ENCODE assay signal across 8 mouse cellular contexts in the genomic region with DNA sequence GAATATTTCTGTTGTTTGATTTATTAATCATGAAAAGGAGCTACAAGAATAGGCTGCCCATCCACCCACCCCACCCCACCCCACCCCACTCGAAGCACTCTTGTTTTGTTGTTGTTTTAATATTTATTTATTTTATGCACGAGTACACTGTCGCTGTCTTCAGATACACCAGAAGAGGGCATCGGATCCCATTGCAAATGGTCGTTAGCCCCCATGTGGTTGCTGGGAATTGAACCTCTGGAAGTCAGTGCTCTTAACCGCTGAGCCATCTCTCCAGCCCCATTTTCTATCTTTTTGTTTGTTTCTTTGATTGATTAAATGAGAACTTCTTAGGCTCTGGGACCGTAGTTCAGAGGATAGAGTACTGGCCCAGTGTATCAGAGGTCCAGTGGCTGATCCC. TPM values are rescaled to one million over a fixed set of nuclear protein-coding genes. Genes with fewer than 3 reads are reported as not detected.
DNase-seq lines count a peak whose midpoint lies in the region; ATAC-seq and TF ChIP-seq lines count a peak whose summit lies in the region.

No protein-coding gene starts in this region.

- TF ChIP-seq CTCF in Patski (IDR thresholded peaks at IDR 0.05) = peak; percentile 63

- in situ Hi-C loops in Patski (cut with MboI; ENCODE audit: low pct_unique_long_range_greater_than_20kb) = loop anchor here (5.0 to 10.0 kb wide), 4 partner anchors 144 to 557 kb away; no protein-coding TSS in a partner anchor

- DNase-seq in 416B (ENCODE audit: low read depth) (peak; percentile 80), Patski (ENCODE audit: low read depth, low spot score) (no peak)
- peak; percentile 56 for DNase-seq in kidney, postnatal 10 days
- DNase-seq in left cerebral cortex, postnatal 10 days (ENCODE audit: extremely low spot score in 1 of 2, low spot score in 2 of 2) = no peak
- no peak for DNase-seq in layer of hippocampus, adult 9-11 months
- no peak for DNase-seq in left cerebral cortex, postnatal 25 days (ENCODE audit: low spot score in 2 of 2)

- CTCF ChIA-PET in Patski (lab: Charles Lee) = interaction anchor here (1.3 to 1.7 kb wide), 3 partner anchors 10 to 141 kb away, joined by 3 to 4 read pairs (median 3); no protein-coding TSS in a partner anchor

- no peak for ATAC-seq in heart, embryonic 15.5 days (replicated peaks; ENCODE audit: insufficient number of reproducible peaks, insufficient read depth, low FRiP score, low read depth)
- no peak for ATAC-seq in heart, embryonic 11.5 days (replicated peaks; ENCODE audit: insufficient number of reproducible peaks, low FRiP score, low TSS enrichment)
- ATAC-seq in Patski = no peak

- H3K4me3 ChIP-seq in heart, embryonic 15.5 days = no peak overlapping the region
- H3K4me3 ChIP-seq in heart, embryonic 11.5 days (ENCODE audit: low read depth, low read length) = no peak overlapping the region

- H3K36me3 ChIP-seq in heart, embryonic 15.5 days = no peaks in the 10 kb centered on the region
- no peaks in the 10 kb centered on the region for H3K36me3 ChIP-seq in heart, embryonic 11.5 days (ENCODE audit: control insufficient read depth, insufficient read depth, low read length)

- intact Hi-C loops in left cerebral cortex, postnatal 10 days (cut with DNase I) = loop anchor here (2.0 to 5.0 kb wide), 3 partner anchors 144 to 729 kb away; a partner anchor contains a TSS
- intact Hi-C loops in left cerebral cortex, postnatal 25 days (cut with DNase I) = loop anchor here (2.0 to 5.0 kb wide), 2 partner anchors 143 to 554 kb away; no protein-coding TSS in a partner anchor

- WGBS in heart, embryonic 15.5 days = 19% methylated on average over 7 of the region's 7 CpGs
- WGBS in heart, embryonic 11.5 days (ENCODE audit: insufficient replicate concordance) = 16% methylated on average over 7 of the region's 7 CpGs

- H3K27me3 ChIP-seq in heart, embryonic 15.5 days = no peaks in the 10 kb centered on the region
- no peaks in the 10 kb centered on the region for H3K27me3 ChIP-seq in heart, embryonic 11.5 days (ENCODE audit: control insufficient read depth, insufficient read depth, low read length)
- H3K27me3 ChIP-seq in Patski = no peaks in the 10 kb centered on the region

- no peak overlapping the region for H3K27ac ChIP-seq in heart, embryonic 15.5 days
- no peak overlapping the region for H3K27ac ChIP-seq in heart, embryonic 11.5 days (ENCODE audit: low read depth, low read length)

- 0 out of 2 replicates have a peak overlapping the region, but pooled peaks have one; percentile 97 for H3K4me2 ChIP-seq in heart, embryonic 15.5 days
- H3K4me2 ChIP-seq in heart, embryonic 11.5 days = no peak overlapping the region

- H3K9ac ChIP-seq in heart, embryonic 15.5 days = no peak overlapping the region
- H3K9ac ChIP-seq in heart, embryonic 11.5 days (ENCODE audit: low read depth, low read length) = no peak overlapping the region

- POLR2A ChIA-PET in Patski (lab: Charles Lee) = interaction anchor here (1.4 kb wide), 1 partner anchor 8 kb away, joined by 4 read pairs; no protein-coding TSS in a partner anchor

- peaks cover 29% of the 10 kb centered on the region for H3K4me1 ChIP-seq in heart, embryonic 15.5 days (replicated peaks)
- H3K4me1 ChIP-seq in heart, embryonic 11.5 days (ENCODE audit: control insufficient read depth, insufficient read depth, low read length) = 0 out of 2 replicates have a peak, but pooled peaks cover 9% of the 10 kb centered on the region

- H3K9me3 ChIP-seq in heart, embryonic 15.5 days (replicated peaks) = no peaks in the 10 kb centered on the region
- H3K9me3 ChIP-seq in heart, embryonic 11.5 days (replicated peaks; ENCODE audit: control insufficient read depth, low read length) = no peaks in the 10 kb centered on the region

RNA-seq across cellular contexts. Expression of a gene that starts 1.4 kb away (rescaled TPM):
- polyA plus RNA-seq in heart, embryonic 15.5 days (2015; fragmentation: Nextera tagmentation; extraction: Ambion mirVana) = 12.7 and 13.4 TPM in 2 replicates
- 24.1 and 29.0 TPM in 2 replicates for polyA plus RNA-seq in heart, embryonic 11.5 days (2014; fragmentation: Nextera tagmentation; extraction: Ambion mirVana)
- 15.1 TPM for polyA plus RNA-seq in Patski (2021)
- 10 to 100 TPM; 21.3 to 21.6 TPM for total RNA-seq in left cerebral cortex, postnatal 10 days (2021)
- total RNA-seq in left cerebral cortex, postnatal 25 days (2021) = 10 to 100 TPM; 17.0 to 18.4 TPM

RNA-seq across cellular contexts. Expression of a gene that starts 28.5 kb away (rescaled TPM):
- polyA plus RNA-seq in heart, embryonic 15.5 days (2015; fragmentation: Nextera tagmentation; extraction: Ambion mirVana) = 64.5 and 70.4 TPM in 2 replicates
- 76.4 and 85.5 TPM in 2 replicates for polyA plus RNA-seq in heart, embryonic 11.5 days (2014; fragmentation: Nextera tagmentation; extraction: Ambion mirVana)
- polyA plus RNA-seq in Patski (2021) = 95.1 TPM
- total RNA-seq in left cerebral cortex, postnatal 10 days (2021) = 10 to 100 TPM; 50.4 to 50.9 TPM
- 10 to 100 TPM; 47.4 to 59.4 TPM for total RNA-seq in left cerebral cortex, postnatal 25 days (2021)

RNA-seq across cellular contexts. Expression of a gene that starts 49.1 kb away (rescaled TPM):
- polyA plus RNA-seq in heart, embryonic 15.5 days (2015; fragmentation: Nextera tagmentation; extraction: Ambion mirVana) = 86.1 and 90.1 TPM in 2 replicates
- 127 and 128 TPM in 2 replicates for polyA plus RNA-seq in heart, embryonic 11.5 days (2014; fragmentation: Nextera tagmentation; extraction: Ambion mirVana)
- 54.6 TPM for polyA plus RNA-seq in Patski (2021)
- total RNA-seq in left cerebral cortex, postnatal 10 days (2021) = 10 to 100 TPM; 38.7 to 42.6 TPM
- 10 to 100 TPM; 29.8 to 33.1 TPM for total RNA-seq in left cerebral cortex, postnatal 25 days (2021)

Comparison
In these comparisons a context has a peak if more than half of its experiments do, and no peak if none do; other contexts are left out.
1. DNase-seq: peak in 416B (single experiment) and kidney, postnatal 10 days (single experiment); none in Patski (single experiment), left cerebral cortex, postnatal 10 days (0 of 2), layer of hippocampus, adult 9-11 months (single experiment) and left cerebral cortex, postnatal 25 days (0 of 2).